Mouse (Mus musculus) hindbrain, embryonic 16.5 days (tissue): ENCODE data around the gene Cox6a2. TPM values are rescaled to one million over a fixed set of nuclear protein-coding genes. Genes with fewer than 3 reads are reported as not detected.

Experiments
- ATAC-seq: fragments of 200-750 bp; cut with Nextera tagmentation; 2 replicates; pipeline ENCODE4 v1.8.0; 2017; ENCODE audit warnings: moderate TSS enrichment, moderate library complexity
- H3K27ac ChIP-seq: fragments of 300-500 bp; sonication (generic); 2 replicates; pipeline ENCODE4 v1.5.1; 2014; ENCODE audit warnings: low read depth, mild to moderate bottlenecking, control low read depth, low read length, moderate library complexity
- H3K27me3 ChIP-seq: fragments of 300-500 bp; sonication (generic); replicated peaks from 2 replicates; pipeline ENCODE4 v1.6.1; 2014; ENCODE audit warnings: low read length; ENCODE audit not compliant: control insufficient read depth, insufficient read depth
- H3K36me3 ChIP-seq: fragments of 300-500 bp; sonication (generic); 2 replicates; pipeline ENCODE4 v1.6.1; 2014; ENCODE audit warnings: mild to moderate bottlenecking, low read length, moderate library complexity, mixed read lengths; ENCODE audit not compliant: control insufficient read depth, insufficient read depth
- H3K4me1 ChIP-seq: fragments of 300-500 bp; sonication (generic); 2 replicates; pipeline ENCODE4 v1.6.1; 2014; ENCODE audit warnings: low read depth, low read length; ENCODE audit not compliant: control insufficient read depth, insufficient read depth
- H3K4me2 ChIP-seq: fragments of 300-500 bp; sonication (generic); 2 replicates; pipeline ENCODE4 v1.6.1; 2014; ENCODE audit warnings: mild to moderate bottlenecking, low read length, control low read depth, moderate library complexity
- H3K4me3 ChIP-seq: fragments of 300-500 bp; sonication (generic); 2 replicates; pipeline ENCODE4 v1.5.1; 2014; ENCODE audit warnings: mild to moderate bottlenecking, low read length, control low read depth, moderate library complexity
- H3K9ac ChIP-seq: fragments of 300-500 bp; sonication (generic); 2 replicates; pipeline ENCODE4 v1.6.1; 2014; ENCODE audit warnings: low read depth, mild to moderate bottlenecking, control low read depth, low read length, moderate library complexity
- H3K9me3 ChIP-seq: fragments of 300-500 bp; sonication (generic); 2 replicates; pipeline ENCODE4 v1.6.1; 2014; ENCODE audit warnings: mild to moderate bottlenecking, low read length, moderate library complexity; ENCODE audit not compliant: control insufficient read depth
- WGBS: fragments of 180-500 bp; shearing (Covaris S2); extraction: QIAGEN DNeasy Blood & Tissue Kit; methylation state at CpG from one replicate; pipeline ENCODE4 v1.1.7; 2014; 5-methylcytosine and 5-hydroxymethylcytosine counted together
- polyA plus RNA-seq: library from polyadenylated mRNA; unstranded; fragments of >200 nt; fragmentation: Nextera tagmentation; extraction: Ambion mirVana; gene quantifications from 2 replicates; pipeline ENCODE4 v1.2.1, GENCODE M21; 2015

Gene Cox6a2
- polyA plus RNA-seq, 1 experiment from 2014 or later = 0.33 TPM

GRCm38 (mm10) chr7:128208187-128208586, 2.0 kb upstream of the Cox6a2 start:
- Histone ChIP-seq H3K4me1 (no peaks in the 10 kb centered on the region), H3K27me3 (no peaks in the 10 kb centered on the region), H3K4me2 (no peak overlapping the region), H3K27ac (no peak overlapping the region), H3K9me3 (no peaks in the 10 kb centered on the region), H3K9ac (no peak overlapping the region), H3K4me3 (no peak overlapping the region), H3K36me3 (no peaks in the 10 kb centered on the region)
- ATAC-seq = no peak
- 7% methylated on average over 4 of the region's 4 CpGs for WGBS

GRCm38 (mm10) chr7:128205695-128206094, 492 bp downstream of the Cox6a2 start:
- Histone ChIP-seq H3K9ac (no peak overlapping the region), H3K9me3 (no peaks in the 10 kb centered on the region), H3K4me1 (no peaks in the 10 kb centered on the region), H3K27me3 (no peaks in the 10 kb centered on the region), H3K4me3 (no peak overlapping the region), H3K4me2 (no peak overlapping the region), H3K36me3 (no peaks in the 10 kb centered on the region), H3K27ac (no peak overlapping the region)
- ATAC-seq = no peak
- WGBS = 89% methylated on average over 18 of the region's 18 CpGs

- WGBS = 83% methylated on average over 8 of the region's 8 CpGs
- Histone ChIP-seq H3K27me3 (no peaks in the 10 kb centered on the region), H3K9me3 (no peaks in the 10 kb centered on the region), H3K36me3 (no peaks in the 10 kb centered on the region), H3K4me3 (no peak overlapping the region), H3K27ac (no peak overlapping the region), H3K4me2 (no peak overlapping the region), H3K9ac (no peak overlapping the region), H3K4me1 (no peaks in the 10 kb centered on the region)
- no peak for ATAC-seq
These were observed 2.0 kb downstream of the Cox6a2 start for GRCm38 (mm10) chr7:128204179-128204578.

- no peak for ATAC-seq
- Histone ChIP-seq H3K27me3 (no peaks in the 10 kb centered on the region), H3K27ac (no peak overlapping the region), H3K9ac (no peak overlapping the region), H3K4me2 (no peak overlapping the region), H3K36me3 (no peaks in the 10 kb centered on the region), H3K4me3 (no peak overlapping the region), H3K4me1 (no peaks in the 10 kb centered on the region), H3K9me3 (no peaks in the 10 kb centered on the region)
- WGBS = 85% methylated on average over 9 of the region's 9 CpGs
These were observed 3.1 kb downstream of the Cox6a2 start for GRCm38 (mm10) chr7:128203071-128203470.

- H3K9me3 ChIP-seq = no peaks in the 10 kb centered on the region
- WGBS = 90% methylated on average over 9 of the region's 9 CpGs
- no peaks in the 10 kb centered on the region for H3K36me3 ChIP-seq
- no peaks in the 10 kb centered on the region for H3K27me3 ChIP-seq
- H3K4me3 ChIP-seq = no peak overlapping the region
- no peaks in the 10 kb centered on the region for H3K4me1 ChIP-seq
- ATAC-seq = no peak
- H3K27ac ChIP-seq = no peak overlapping the region
- no peak overlapping the region for H3K9ac ChIP-seq
- H3K4me2 ChIP-seq = no peak overlapping the region
These were observed 4.6 kb downstream of the Cox6a2 start for GRCm38 (mm10) chr7:128201607-128202006.

- no peaks in the 10 kb centered on the region for H3K4me1 ChIP-seq
- H3K4me2 ChIP-seq = no peak overlapping the region
- no peaks in the 10 kb centered on the region for H3K9me3 ChIP-seq
- WGBS = 94% methylated on average over 10 of the region's 10 CpGs
- no peak for ATAC-seq
- no peak overlapping the region for H3K4me3 ChIP-seq
- H3K27ac ChIP-seq = no peak overlapping the region
- H3K9ac ChIP-seq = no peak overlapping the region
- H3K36me3 ChIP-seq = no peaks in the 10 kb centered on the region
- H3K27me3 ChIP-seq = no peaks in the 10 kb centered on the region
These were observed 24.5 kb downstream of the Cox6a2 start for GRCm38 (mm10) chr7:128181691-128182090.

GRCm38 (mm10) chr7:128180546-128180945, 25.6 kb downstream of the Cox6a2 start:
- H3K27me3 ChIP-seq = no peaks in the 10 kb centered on the region
- 73% methylated on average over 6 of the region's 6 CpGs for WGBS

GRCm38 (mm10) chr7:128180126-128180525, 26.1 kb downstream of the Cox6a2 start:
- no peak overlapping the region for H3K27ac ChIP-seq
- H3K4me2 ChIP-seq = no peak overlapping the region
- WGBS = 75% methylated on average over 7 of the region's 7 CpGs
- H3K4me1 ChIP-seq = no peaks in the 10 kb centered on the region
- H3K27me3 ChIP-seq = no peaks in the 10 kb centered on the region
- no peaks in the 10 kb centered on the region for H3K36me3 ChIP-seq
- H3K9me3 ChIP-seq = no peaks in the 10 kb centered on the region
- H3K9ac ChIP-seq = no peak overlapping the region
- H3K4me3 ChIP-seq = no peak overlapping the region
- no peak for ATAC-seq

More at GRCm38 (mm10) chr7:128180546-128180945, 25.6 kb downstream of the Cox6a2 start:
- H3K9me3 ChIP-seq = no peaks in the 10 kb centered on the region
- ATAC-seq = no peak
- no peaks in the 10 kb centered on the region for H3K4me1 ChIP-seq
- H3K4me2 ChIP-seq = no peak overlapping the region
- no peak overlapping the region for H3K27ac ChIP-seq
- H3K9ac ChIP-seq = no peak overlapping the region
- no peaks in the 10 kb centered on the region for H3K36me3 ChIP-seq
- H3K4me3 ChIP-seq = no peak overlapping the region

GRCm38 (mm10) chr7:128178385-128178784, 27.8 kb downstream of the Cox6a2 start:
- no peaks in the 10 kb centered on the region for H3K27me3 ChIP-seq
- H3K36me3 ChIP-seq = no peaks in the 10 kb centered on the region
- WGBS = 79% methylated on average over 2 of the region's 2 CpGs
- no peak overlapping the region for H3K4me3 ChIP-seq
- H3K4me1 ChIP-seq = no peaks in the 10 kb centered on the region
- H3K4me2 ChIP-seq = no peak overlapping the region
- no peak overlapping the region for H3K9ac ChIP-seq
- no peak for ATAC-seq
- H3K27ac ChIP-seq = no peak overlapping the region
- no peaks in the 10 kb centered on the region for H3K9me3 ChIP-seq

- no peak for ATAC-seq
These were observed 36.2 kb downstream of the Cox6a2 start for GRCm38 (mm10) chr7:128169996-128170395.

More at GRCm38 (mm10) chr7:128169996-128170395, 36.2 kb downstream of the Cox6a2 start:
- Histone ChIP-seq H3K27me3 (no peaks in the 10 kb centered on the region), H3K4me2 (no peak overlapping the region), H3K9ac (no peak overlapping the region), H3K4me3 (no peak overlapping the region), H3K27ac (no peak overlapping the region), H3K9me3 (no peaks in the 10 kb centered on the region), H3K36me3 (no peaks in the 10 kb centered on the region), H3K4me1 (no peaks in the 10 kb centered on the region)
- WGBS = 78% methylated on average over 3 of the region's 3 CpGs
